20 mouse cellular contexts compared by ENCODE assay signal in genomic region chr8:71242757-71243156, GRCm38 (mm10).
"Had no signal": no experiment of that assay in that cellular context is flagged by ENCODE, and none has a peak within 500 bp of the region (broad histone marks: within the 10 kb centered on the region; RNA-seq: fewer than 3 reads in every experiment).

No protein-coding gene starts in this region.

- ATAC-seq: midbrain, embryonic 16.5 days had no signal

- H3K4me2 ChIP-seq: lung, embryonic 14.5 days; midbrain, embryonic 12.5 days; neural tube, embryonic 13.5 days; neural tube, embryonic 15.5 days had no signal

- H3K9ac ChIP-seq: liver, embryonic 14.5 days; lung, embryonic 14.5 days; midbrain, embryonic 12.5 days; neural tube, embryonic 13.5 days; neural tube, embryonic 15.5 days had no signal

- H3K27ac ChIP-seq: liver, embryonic 14.5 days; midbrain, embryonic 10.5 days; midbrain, embryonic 12.5 days; neural tube, embryonic 13.5 days; neural tube, embryonic 15.5 days had no signal

- H3K27me3 ChIP-seq: midbrain, embryonic 12.5 days; neural tube, embryonic 13.5 days; neural tube, embryonic 15.5 days had no signal

- DNase-seq: lung, adult 18-20 months; lung, embryonic 14.5 days; lung, postnatal 10 days; lung, postnatal 4 days; midbrain, embryonic 14.5 days; retina, postnatal 1 day; right cerebral cortex, adult 18-20 months; right cerebral cortex, postnatal 25 days; right cerebral cortex, postnatal 4 days; spleen, adult 18-20 months; thymus, adult 18-20 months; thymus, postnatal 25 days; thymus, postnatal 4 days had no signal

- H3K9me3 ChIP-seq: midbrain, embryonic 10.5 days; midbrain, embryonic 12.5 days; neural tube, embryonic 13.5 days; neural tube, embryonic 15.5 days had no signal

- H3K36me3 ChIP-seq: midbrain, embryonic 10.5 days; midbrain, embryonic 12.5 days; neural tube, embryonic 13.5 days had no signal

- H3K4me1 ChIP-seq: midbrain, embryonic 10.5 days; midbrain, embryonic 12.5 days; neural tube, embryonic 13.5 days; neural tube, embryonic 15.5 days had no signal

- H3K4me3 ChIP-seq: midbrain, embryonic 10.5 days; midbrain, embryonic 12.5 days; myocyte; neural tube, embryonic 13.5 days; neural tube, embryonic 15.5 days had no signal
